Mouse (Mus musculus) CD8-positive naive resting alpha-beta T cell, adult 2 months (primary cell): ENCODE data around the gene Uaca.
A peak's percentile ranks its signal among the peaks of the same experiment; 100 is the strongest.
"Not testable (repeated sequence)": the region's sequence is repeated elsewhere in the genome, so short reads cannot be mapped to it uniquely, and the experiment has no call there.

ENCODE experiments used
- DNase-seq, 2 experiments: peaks; one replicate each; pipeline ENCODE4 v3.0.0; 2022; ENCODE audit warnings: low read depth in 2 of 2, low spot score in 2 of 2

Gene Uaca

DNA sequence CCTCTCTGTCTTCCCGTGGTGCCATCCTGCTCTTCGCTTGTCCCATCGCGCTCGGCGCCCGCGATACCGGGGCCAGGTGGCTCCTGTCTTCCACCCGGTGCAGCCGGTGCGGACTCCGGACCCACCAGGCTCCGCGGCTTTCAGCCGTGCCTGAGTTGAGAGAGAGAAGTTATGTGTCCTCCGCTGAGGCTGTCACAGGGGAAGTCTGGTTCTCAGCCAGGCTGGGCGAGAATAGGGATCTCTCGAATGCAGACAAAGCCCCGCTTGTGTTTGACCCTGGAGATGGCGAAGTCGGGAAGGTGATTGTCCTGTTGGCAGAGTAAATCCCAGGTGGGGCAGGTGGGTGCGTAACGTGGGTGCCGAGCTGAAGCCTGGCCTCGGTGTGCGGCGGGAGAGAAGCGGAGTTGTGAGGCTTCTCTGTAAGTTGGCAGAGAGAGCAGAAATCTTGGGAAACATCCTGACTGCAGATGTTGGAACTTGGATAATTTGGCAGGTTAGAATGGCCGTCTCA is 554 bp downstream of the Uaca start:
- no peak for DNase-seq

DNA sequence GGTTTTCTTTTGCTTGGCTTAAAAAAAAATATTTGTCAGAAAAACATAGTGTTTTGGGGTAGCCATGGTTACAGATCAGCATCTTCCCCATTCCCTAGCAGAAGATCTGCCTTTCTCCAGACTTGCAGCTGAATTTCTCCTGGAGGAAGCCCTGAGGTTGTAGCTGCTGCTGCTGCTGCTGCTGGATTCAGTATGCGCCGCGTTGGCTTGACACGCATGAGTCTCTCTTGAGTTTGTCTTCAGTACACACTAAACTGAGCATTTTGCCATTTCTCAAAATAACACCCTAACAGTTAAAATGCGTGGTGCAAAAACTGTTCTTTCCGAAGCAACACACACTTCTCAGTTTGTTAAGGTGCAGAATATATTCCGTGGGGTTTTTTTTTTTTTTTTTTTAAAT is 1.7 kb downstream of the Uaca start:
- no peak for DNase-seq

DNA sequence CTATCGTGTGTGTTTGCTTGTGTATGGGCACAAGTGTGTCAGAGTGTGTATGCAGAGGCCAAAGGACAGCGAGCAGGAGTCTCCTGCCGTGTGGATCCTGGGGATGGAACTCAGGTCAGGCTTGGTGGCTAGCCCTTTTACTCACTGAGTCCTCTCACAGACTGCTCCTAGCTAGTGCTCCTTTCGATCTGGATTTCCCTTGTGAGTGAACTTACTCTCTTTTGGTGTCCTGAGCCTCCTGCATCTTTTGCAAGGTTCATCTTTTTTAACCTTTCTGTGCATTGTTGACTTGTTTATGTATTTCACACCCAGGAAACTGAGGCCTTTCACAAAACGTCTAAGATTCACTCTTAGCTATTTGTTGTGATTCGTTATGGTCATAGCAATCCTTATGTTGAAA is 2.8 kb downstream of the Uaca start:
- no peak for DNase-seq

DNA sequence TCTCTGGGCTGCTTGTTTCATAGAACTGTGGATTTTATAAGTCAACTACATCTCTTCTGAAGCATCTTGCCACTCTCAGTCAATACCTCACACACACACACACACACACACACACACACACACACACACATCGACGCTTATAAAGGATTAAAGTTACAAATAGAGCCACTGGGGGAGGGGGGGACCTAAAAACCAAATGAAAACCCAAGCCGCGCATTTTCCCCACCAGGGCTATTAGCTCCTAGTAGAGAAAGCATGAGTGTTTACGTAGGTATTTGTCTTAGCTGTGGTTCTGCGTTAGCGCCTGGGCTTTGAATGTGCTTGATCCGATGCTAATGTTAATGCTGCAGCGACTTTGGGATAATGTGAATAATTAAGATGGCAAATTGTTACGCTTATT is 4.7 kb downstream of the Uaca start:
- DNase-seq = no peak

DNA sequence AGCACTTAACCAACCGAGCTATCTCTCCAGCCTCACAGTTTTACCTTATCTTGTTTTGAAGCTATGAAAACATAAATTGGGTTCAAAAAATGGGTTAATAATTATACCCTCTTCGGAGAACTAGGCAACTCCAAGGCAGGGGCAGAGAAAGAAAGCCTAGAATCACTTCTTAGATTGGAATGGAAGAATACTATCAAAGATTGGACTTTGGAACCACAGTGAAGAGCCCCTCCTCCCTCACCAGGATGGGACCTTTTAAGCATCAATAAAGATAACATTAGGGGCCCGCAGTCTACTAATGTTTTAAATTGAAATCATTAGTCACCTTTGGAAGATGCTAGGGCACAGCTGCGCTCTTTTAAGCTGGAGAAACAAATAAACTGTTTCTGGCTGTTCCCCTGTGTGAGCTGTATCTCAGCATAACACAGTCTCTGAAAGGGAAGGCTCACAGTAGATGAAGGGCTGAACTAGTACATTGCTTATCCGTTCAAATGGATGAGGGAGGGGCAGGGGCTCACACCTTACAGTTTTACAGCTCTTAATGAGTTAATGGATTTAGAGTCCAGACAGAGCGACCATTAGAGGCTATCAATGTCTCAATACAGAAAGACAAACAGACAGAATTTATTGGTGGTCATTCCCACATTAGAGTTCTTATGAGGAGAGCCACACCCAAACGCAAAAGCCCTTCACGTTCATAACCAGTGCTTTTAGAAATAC is 6.5 kb downstream of the Uaca start:
- DNase-seq = no peak

GRCm38 (mm10) chr9:60801746-60802145 is 7.4 kb downstream of the Uaca start:
- no peak for DNase-seq

GRCm38 (mm10) chr9:60802341-60802740 is 8.0 kb downstream of the Uaca start:
- DNase-seq = no peak

- no peak for DNase-seq
Observed at GRCm38 (mm10) chr9:60806021-60806420, 11.7 kb downstream of the Uaca start.

DNA sequence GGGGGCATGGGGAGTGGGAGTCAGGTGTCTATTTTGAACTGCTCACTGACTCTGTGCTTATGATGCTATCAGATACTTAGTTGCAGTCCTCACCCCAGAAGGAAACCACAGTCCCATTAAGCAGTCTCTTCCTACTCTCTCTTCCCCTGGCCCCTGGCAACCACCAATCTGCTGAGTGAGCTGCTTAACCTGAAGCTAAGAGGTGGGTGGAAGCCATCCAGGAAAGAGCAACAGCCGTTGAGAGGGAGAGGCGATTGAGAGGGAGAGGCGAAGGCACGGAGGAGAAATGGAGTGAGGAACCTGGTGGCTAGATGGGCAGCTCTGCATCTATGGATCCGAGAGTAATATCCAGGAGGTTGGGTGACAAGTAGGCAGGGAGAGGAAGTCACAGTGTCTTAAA is 13.7 kb downstream of the Uaca start:
- DNase-seq = no peak

- DNase-seq = no peak
Observed at GRCm38 (mm10) chr9:60813139-60813880, 19.0 kb downstream of the Uaca start.

GRCm38 (mm10) chr9:60815502-60815901 is 21.2 kb downstream of the Uaca start:
- DNase-seq = no peak

GRCm38 (mm10) chr9:60817585-60817984 is 23.2 kb downstream of the Uaca start:
- DNase-seq = no peak

GRCm38 (mm10) chr9:60818582-60818981 is 24.2 kb downstream of the Uaca start:
- DNase-seq = not testable (repeated sequence)

DNA sequence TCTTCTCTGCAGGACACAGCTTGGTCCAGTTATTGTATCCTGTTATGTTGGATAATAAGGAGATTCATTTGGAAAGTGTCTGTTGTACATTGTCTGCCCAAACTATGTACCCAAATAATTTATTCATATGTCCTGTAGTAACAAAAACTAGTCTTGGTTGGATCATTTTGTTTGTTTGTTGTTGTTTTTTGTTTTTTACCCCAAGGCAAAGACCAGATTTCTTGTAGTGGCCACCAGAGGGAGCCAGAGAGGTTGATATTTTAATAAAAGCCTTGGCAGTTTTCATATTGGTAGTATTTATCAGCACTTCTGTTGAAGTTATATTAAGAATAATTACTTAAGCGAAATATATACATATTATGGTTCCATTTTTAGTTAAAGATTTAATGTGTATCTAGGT is 25.0 kb downstream of the Uaca start:
- DNase-seq = peak in 1 of 2 experiments; percentile 6

- DNase-seq = no peak
Observed at GRCm38 (mm10) chr9:60821501-60821900, 27.2 kb downstream of the Uaca start.

DNA sequence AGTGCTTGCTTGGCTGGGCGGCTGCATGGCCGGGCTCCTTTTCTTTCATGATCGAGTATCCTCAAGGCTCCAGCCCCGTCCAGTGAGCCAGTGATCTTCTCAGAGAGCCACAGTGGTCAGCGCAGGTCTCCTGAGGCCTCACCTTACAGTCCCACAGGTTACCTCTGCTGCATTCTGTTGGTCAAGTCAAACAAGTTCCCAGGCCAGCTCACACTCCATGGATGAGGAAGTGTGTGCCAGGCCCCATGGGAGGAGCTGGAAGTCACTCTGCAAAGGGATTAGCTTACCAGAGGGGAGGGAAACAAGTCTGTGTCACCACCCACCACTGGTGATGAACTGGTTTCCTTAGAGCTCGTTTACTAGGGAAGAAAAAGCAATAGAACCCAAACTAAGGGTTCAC is 28.3 kb downstream of the Uaca start:
- DNase-seq = no peak

DNA sequence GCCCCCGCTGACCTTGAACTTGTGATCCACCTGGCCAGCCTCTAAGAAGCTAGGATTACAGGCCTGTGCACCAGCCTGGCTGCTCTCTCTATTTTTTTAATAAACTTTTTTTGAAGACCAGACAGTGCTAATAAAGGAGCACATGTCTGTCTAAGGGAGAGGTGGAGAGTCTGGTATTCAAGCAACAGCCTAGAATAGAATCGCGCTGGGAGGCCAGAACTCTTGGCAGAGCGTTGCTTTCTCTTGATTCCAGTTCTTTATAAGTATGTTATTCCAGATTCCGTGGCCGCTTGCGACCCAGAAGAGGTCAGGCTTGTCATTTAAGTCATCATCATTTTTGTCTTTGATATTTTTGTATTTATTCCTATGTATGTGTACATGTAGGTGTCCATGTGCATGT is 31.2 kb downstream of the Uaca start:
- DNase-seq = no peak

- DNase-seq = no peak
Observed at GRCm38 (mm10) chr9:60826759-60827158, 32.4 kb downstream of the Uaca start.

- no peak for DNase-seq
Observed at GRCm38 (mm10) chr9:60828196-60828595, 33.9 kb downstream of the Uaca start.

GRCm38 (mm10) chr9:60829610-60830009 is 35.3 kb downstream of the Uaca start:
- DNase-seq = no peak

DNA sequence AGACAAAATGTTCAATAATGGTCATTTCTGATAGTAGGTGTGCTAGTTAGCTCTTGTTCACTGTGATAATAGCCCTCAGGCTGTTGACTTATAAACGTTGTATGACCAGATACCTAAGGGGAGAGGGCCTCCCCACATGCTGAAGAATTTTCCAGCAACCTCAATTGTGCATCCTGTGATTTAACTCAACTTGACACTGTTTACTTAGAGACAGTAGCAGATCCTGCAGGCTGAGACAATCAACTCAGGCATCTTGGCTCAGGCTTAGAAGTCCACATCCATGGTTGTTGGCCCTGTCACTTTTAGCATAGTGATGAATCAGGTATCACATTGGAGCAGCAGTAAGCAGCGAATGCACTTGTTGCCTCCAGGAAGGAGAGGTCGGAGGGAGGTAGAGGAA is 35.7 kb downstream of the Uaca start:
- DNase-seq = no peak

GRCm38 (mm10) chr9:60832233-60832632 is 37.9 kb downstream of the Uaca start:
- no peak for DNase-seq

- DNase-seq = no peak
Observed at GRCm38 (mm10) chr9:60836151-60836550, 41.8 kb downstream of the Uaca start.
